ENCODE assay signal across 21 mouse cellular contexts in the genomic region with DNA sequence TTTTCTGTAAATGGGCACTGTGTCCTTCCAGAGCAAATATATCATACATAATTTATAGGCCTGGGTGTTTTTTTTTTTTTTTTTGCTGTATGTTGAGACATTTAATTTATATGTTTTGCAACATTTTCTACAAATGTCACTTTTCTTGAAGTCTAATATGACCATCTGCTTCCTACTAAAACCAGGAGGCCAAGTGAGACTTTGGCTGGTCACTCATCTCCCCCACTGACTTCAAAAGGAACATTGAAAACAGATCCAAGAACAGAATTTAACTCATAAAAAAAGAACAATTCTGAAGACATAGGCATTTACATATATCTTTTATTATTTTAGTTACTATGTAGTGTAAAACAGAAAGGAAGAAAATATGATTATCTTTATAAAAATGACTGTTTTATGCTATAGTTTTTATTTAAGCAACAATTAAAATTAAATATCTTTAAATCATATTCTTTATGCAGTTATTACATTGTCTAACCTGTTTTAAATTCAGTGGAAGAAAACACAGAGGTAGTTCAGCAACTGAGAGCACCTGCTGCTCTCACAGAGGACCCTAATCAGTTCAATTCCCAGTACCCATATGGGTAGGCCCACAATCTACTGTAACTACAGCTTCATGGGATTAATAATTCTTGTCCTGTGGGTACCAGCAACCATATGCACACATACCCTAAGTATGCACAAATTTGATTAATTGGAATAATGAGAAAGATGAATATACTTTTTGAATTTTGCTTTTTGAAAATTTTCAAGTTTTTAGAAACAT.
DNase-seq lines count a peak whose midpoint lies in the region; ATAC-seq and TF ChIP-seq lines count a peak whose summit lies in the region.
"Had no signal": no experiment of that assay in that cellular context is flagged by ENCODE, and none has a peak within 500 bp of the region (broad histone marks: within the 10 kb centered on the region; RNA-seq: fewer than 3 reads in every experiment).

No protein-coding gene starts in this region.

- ATAC-seq in hindbrain, embryonic 14.5 days (ENCODE audit: low FRiP score): no peak
- ATAC-seq in hindbrain, embryonic 16.5 days: no peak
- ATAC-seq: forebrain, embryonic 13.5 days; forebrain, postnatal 0 days; intestine, embryonic 15.5 days; Patski had no signal

- no peaks in the 10 kb centered on the region for H3K36me3 ChIP-seq in hindbrain, embryonic 14.5 days (replicated peaks; ENCODE audit: control insufficient read depth, insufficient read depth)
- H3K36me3 ChIP-seq in hindbrain, embryonic 16.5 days (ENCODE audit: control insufficient read depth, insufficient read depth, low read length): no peaks in the 10 kb centered on the region
- H3K36me3 ChIP-seq: embryonic facial prominence, embryonic 10.5 days; heart, embryonic 10.5 days; hindbrain, embryonic 12.5 days; intestine, embryonic 15.5 days had no signal

- DNase-seq in hindbrain, embryonic 14.5 days (ENCODE audit: low spot score): peak; percentile 16
- peak; percentile 54 to 71 for DNase-seq in cerebellum, adult 18-20 months
- DNase-seq in cerebellum, adult 9-11 months: peak; percentile 83
- peak; percentile 37 to 59 for DNase-seq in cerebellum, postnatal 36 days
- no peak for DNase-seq in frontal cortex, adult 2 months (ENCODE audit: extremely low spot score in 1 of 2, low spot score in 1 of 2)
- no peak for DNase-seq in gastrocnemius, adult 2 months
- no peak for DNase-seq in MN1 (ENCODE audit: low spot score)
- DNase-seq: adrenal gland, adult 8-10 months; forebrain, postnatal 0 days; gastrocnemius, postnatal 36 days; heart, adult 18-20 months; heart, postnatal 10 days; heart, postnatal 4 days; kidney, adult 18-20 months had no signal

- H3K27ac ChIP-seq in hindbrain, embryonic 14.5 days: no peak overlapping the region
- H3K27ac ChIP-seq in hindbrain, embryonic 16.5 days (ENCODE audit: low read depth, low read length): no peak overlapping the region
- no peak overlapping the region for H3K27ac ChIP-seq in gastrocnemius, adult 2 months
- H3K27ac ChIP-seq: embryonic facial prominence, embryonic 10.5 days; forebrain, embryonic 13.5 days; heart, embryonic 10.5 days; hindbrain, embryonic 12.5 days; intestine, embryonic 15.5 days had no signal

- H3K4me3 ChIP-seq in hindbrain, embryonic 14.5 days (replicated peaks; ENCODE audit: low read length): no peak overlapping the region
- H3K4me3 ChIP-seq in hindbrain, embryonic 16.5 days (ENCODE audit: low read length): no peak overlapping the region
- no peak overlapping the region for H3K4me3 ChIP-seq in gastrocnemius, adult 2 months
- H3K4me3 ChIP-seq: embryonic facial prominence, embryonic 10.5 days; forebrain, embryonic 13.5 days; heart, embryonic 10.5 days; hindbrain, embryonic 12.5 days; intestine, embryonic 15.5 days had no signal

- intact Hi-C loops in gastrocnemius, adult 2 months (cut with DNase I): no loop called here

- H3K9ac ChIP-seq in hindbrain, embryonic 14.5 days: no peak overlapping the region
- H3K9ac ChIP-seq in hindbrain, embryonic 16.5 days (ENCODE audit: low read depth, low read length): no peak overlapping the region
- H3K9ac ChIP-seq: forebrain, embryonic 13.5 days; forebrain, postnatal 0 days; hindbrain, embryonic 12.5 days; intestine, embryonic 15.5 days had no signal

- no peaks in the 10 kb centered on the region for H3K4me1 ChIP-seq in hindbrain, embryonic 14.5 days (replicated peaks; ENCODE audit: control insufficient read depth, insufficient read depth, low read length)
- no peaks in the 10 kb centered on the region for H3K4me1 ChIP-seq in hindbrain, embryonic 16.5 days (ENCODE audit: control insufficient read depth, insufficient read depth, low read depth, low read length)
- H3K4me1 ChIP-seq: embryonic facial prominence, embryonic 10.5 days; forebrain, embryonic 13.5 days; heart, embryonic 10.5 days; hindbrain, embryonic 12.5 days; intestine, embryonic 15.5 days had no signal

- H3K27me3 ChIP-seq in hindbrain, embryonic 14.5 days (ENCODE audit: control insufficient read depth, insufficient read depth, low read length): no peaks in the 10 kb centered on the region
- no peaks in the 10 kb centered on the region for H3K27me3 ChIP-seq in hindbrain, embryonic 16.5 days (replicated peaks; ENCODE audit: control insufficient read depth, insufficient read depth, low read length)
- H3K27me3 ChIP-seq: forebrain, embryonic 13.5 days; hindbrain, embryonic 12.5 days; intestine, embryonic 15.5 days; Patski had no signal

- no peak overlapping the region for H3K4me2 ChIP-seq in hindbrain, embryonic 14.5 days (replicated peaks)
- H3K4me2 ChIP-seq in hindbrain, embryonic 16.5 days (ENCODE audit: low read length): no peak overlapping the region
- H3K4me2 ChIP-seq: forebrain, embryonic 13.5 days; hindbrain, embryonic 12.5 days; intestine, embryonic 15.5 days had no signal

- TF ChIP-seq CTCF in gastrocnemius, adult 2 months (IDR thresholded peaks at IDR 0.05): no peak

- H3K9me3 ChIP-seq in hindbrain, embryonic 14.5 days (ENCODE audit: control insufficient read depth, low read length): no peaks in the 10 kb centered on the region
- H3K9me3 ChIP-seq in hindbrain, embryonic 16.5 days (ENCODE audit: control insufficient read depth, low read length): no peaks in the 10 kb centered on the region
- H3K9me3 ChIP-seq: embryonic facial prominence, embryonic 10.5 days; forebrain, embryonic 13.5 days; heart, embryonic 10.5 days; hindbrain, embryonic 12.5 days; intestine, embryonic 15.5 days had no signal

Comparison
In these comparisons a context has a peak if more than half of its experiments do, and no peak if none do; other contexts are left out.
1. DNase-seq: peak in hindbrain, embryonic 14.5 days (single experiment), cerebellum, adult 18-20 months (2 of 2), cerebellum, adult 9-11 months (single experiment) and cerebellum, postnatal 36 days (2 of 2); none in frontal cortex, adult 2 months (0 of 2), gastrocnemius, adult 2 months (single experiment) and MN1 (single experiment).